Mouse (Mus musculus) Patski (cell line): ENCODE results near the gene Ppp1r1c. TPM values are rescaled to one million over a fixed set of nuclear protein-coding genes. Genes with fewer than 3 reads are reported as not detected.
A peak's percentile ranks its signal among the peaks of the same experiment; 100 is the strongest.

ENCODE experiments used
- ATAC-seq: fragments of 100-300 bp; one replicate; pipeline ENCODE4 v1.8.0; 2021
- CTCF ChIA-PET: fragments of 350-600 bp; sonication (Branson Sonifier 250); formaldehyde crosslinking; loops from one replicate; lab custom pipeline; 2022; ENCODE audit warnings: inconsistent platforms; lab: Charles Lee
- POLR2A ChIA-PET: fragments of 350-600 bp; sonication (Branson Sonifier 250); formaldehyde crosslinking; loops from one replicate; lab custom pipeline; 2022; ENCODE audit warnings: antibody characterized with exemption, inconsistent platforms; lab: Charles Lee
- DNase-seq: peaks from one replicate; pipeline ENCODE4 v3.0.0-alpha.2; 2011; ENCODE audit warnings: low read depth, low spot score
- H3K27me3 ChIP-seq: fragments of 371-371 bp; one replicate; pipeline ENCODE4 v1.5.1; 2021
- CTCF ChIP-seq: fragments of 100-300 bp; IDR thresholded peaks from one replicate; pipeline ENCODE4 v1.5.1; 2021
- in situ Hi-C: fragments of 300-500 bp; cut with MboI; formaldehyde crosslinking; loops from 3 replicates; pipeline ENCODE4 v1.11.1; 2018; ENCODE audit warnings: low pct_unique_long_range_greater_than_20kb, mixed read lengths
- polyA plus RNA-seq: library from polyadenylated mRNA; unstranded; gene quantifications from one replicate; pipeline ENCODE4 v1.2.3, GENCODE M21; 2021

Gene Ppp1r1c
- polyA plus RNA-seq, 1 experiment from 2014 or later: not detected

- POLR2A ChIA-PET: no interaction called here
- H3K27me3 ChIP-seq: no peaks in the 10 kb centered on the region
- in situ Hi-C loops: no loop called here
- CTCF ChIA-PET: no interaction called here
- no peak for ATAC-seq
- DNase-seq: no peak
- no peak for TF ChIP-seq CTCF
Measured at GRCm38 (mm10) chr2:79695190-79695589, 12.4 kb upstream of the Ppp1r1c start.

- DNase-seq (no peak), ATAC-seq (no peak)
- in situ Hi-C loops: no loop called here
- ChIA-PET CTCF (interaction anchor here (1.2 kb wide), 1 partner anchor 14 kb away, joined by 4 read pairs; no protein-coding TSS in a partner anchor), POLR2A (no interaction called here)
- no peak for TF ChIP-seq CTCF
- H3K27me3 ChIP-seq: no peaks in the 10 kb centered on the region
Measured at GRCm38 (mm10) chr2:79695939-79696338, 11.6 kb upstream of the Ppp1r1c start.

- in situ Hi-C loops: no loop called here
- no peak for TF ChIP-seq CTCF
- POLR2A ChIA-PET: no interaction called here
- H3K27me3 ChIP-seq: no peaks in the 10 kb centered on the region
- DNase-seq: no peak
- ATAC-seq: no peak
- CTCF ChIA-PET: interaction anchor here (1.2 kb wide), 1 partner anchor 13 kb away, joined by 4 read pairs; no protein-coding TSS in a partner anchor
Measured at GRCm38 (mm10) chr2:79696478-79697230, 10.9 kb upstream of the Ppp1r1c start.

- in situ Hi-C loops: no loop called here
- no peaks in the 10 kb centered on the region for H3K27me3 ChIP-seq
- ChIA-PET CTCF (no interaction called here), POLR2A (no interaction called here)
- ATAC-seq (no peak), DNase-seq (no peak)
- no peak for TF ChIP-seq CTCF
Measured at GRCm38 (mm10) chr2:79698166-79698565, 9.4 kb upstream of the Ppp1r1c start.

GRCm38 (mm10) chr2:79704773-79705172 is 2.8 kb upstream of the Ppp1r1c start:
- no peak for ATAC-seq
- TF ChIP-seq CTCF: no peak
- POLR2A ChIA-PET: no interaction called here
- peaks cover 16% of the 10 kb centered on the region for H3K27me3 ChIP-seq
- CTCF ChIA-PET: no interaction called here
- DNase-seq: no peak
- in situ Hi-C loops: no loop called here

- peaks cover 12% of the 10 kb centered on the region for H3K27me3 ChIP-seq
- POLR2A ChIA-PET: no interaction called here
- in situ Hi-C loops: no loop called here
- no peak for ATAC-seq
- TF ChIP-seq CTCF: no peak
- CTCF ChIA-PET: no interaction called here
- DNase-seq: no peak
Measured at GRCm38 (mm10) chr2:79713662-79714091, 6.1 kb downstream of the Ppp1r1c start.

- peaks cover 6% of the 10 kb centered on the region for H3K27me3 ChIP-seq
- TF ChIP-seq CTCF: no peak
- POLR2A ChIA-PET: no interaction called here
- DNase-seq (no peak), ATAC-seq (no peak)
- CTCF ChIA-PET: no interaction called here
- in situ Hi-C loops: no loop called here
Measured at GRCm38 (mm10) chr2:79714745-79715144, 7.2 kb downstream of the Ppp1r1c start.

- no peak for DNase-seq
- no peak for TF ChIP-seq CTCF
- CTCF ChIA-PET: interaction anchor here (1.0 kb wide), 2 partner anchors 10 to 26 kb away, joined by 3 to 5 read pairs; no protein-coding TSS in a partner anchor
- H3K27me3 ChIP-seq: peaks cover 6% of the 10 kb centered on the region
- in situ Hi-C loops: no loop called here
- POLR2A ChIA-PET: no interaction called here
- ATAC-seq: no peak
Measured at GRCm38 (mm10) chr2:79715925-79716324, 8.3 kb downstream of the Ppp1r1c start.

- DNase-seq (no peak), ATAC-seq (no peak)
- ChIA-PET CTCF (no interaction called here), POLR2A (no interaction called here)
- TF ChIP-seq CTCF: no peak
- H3K27me3 ChIP-seq: peaks cover 9% of the 10 kb centered on the region
- in situ Hi-C loops: no loop called here
Measured at GRCm38 (mm10) chr2:79717846-79718245, 10.3 kb downstream of the Ppp1r1c start.

- DNase-seq (no peak), ATAC-seq (no peak)
- POLR2A ChIA-PET: no interaction called here
- CTCF ChIA-PET: no interaction called here
- in situ Hi-C loops: no loop called here
- H3K27me3 ChIP-seq: peaks cover 10% of the 10 kb centered on the region
- TF ChIP-seq CTCF: no peak
Measured at GRCm38 (mm10) chr2:79722415-79722814, 14.8 kb downstream of the Ppp1r1c start.

GRCm38 (mm10) chr2:79738958-79739357 is 31.4 kb downstream of the Ppp1r1c start:
- peak; percentile 7 for DNase-seq
- ATAC-seq: no peak
- ChIA-PET CTCF (no interaction called here), POLR2A (no interaction called here)
- in situ Hi-C loops: no loop called here
- TF ChIP-seq CTCF: no peak
- no peaks in the 10 kb centered on the region for H3K27me3 ChIP-seq

- no peaks in the 10 kb centered on the region for H3K27me3 ChIP-seq
- CTCF ChIA-PET: no interaction called here
- POLR2A ChIA-PET: no interaction called here
- DNase-seq (no peak), ATAC-seq (no peak)
- in situ Hi-C loops: no loop called here
- TF ChIP-seq CTCF: no peak
Measured at GRCm38 (mm10) chr2:79741966-79742365, 34.4 kb downstream of the Ppp1r1c start.
